Mouse (Mus musculus) gastrocnemius, postnatal 14 days (tissue): ENCODE measurements around the gene Vgll1. TPM values are rescaled to one million over a fixed set of nuclear protein-coding genes. Genes with fewer than 3 reads are reported as not detected.

Experiments
- DNase-seq: peaks from one replicate; pipeline ENCODE4 v3.0.0; 2021; ENCODE audit warnings: mixed read lengths
- intact Hi-C: fragments of 180-260 bp; cut with DNase I; formaldehyde crosslinking; loops from one replicate; pipeline ENCODE4 v1.15.1; 2025; ENCODE audit warnings: low total_unique reads
- long read RNA-seq, 2 experiments: library from polyadenylated mRNA; stranded (forward); transcript quantifications; one replicate each; pipeline ENCODE4 v2.0.0; 2021
- total RNA-seq, 2 experiments: library from RNA; stranded (reverse); gene quantifications; 2 replicates each; pipeline ENCODE4 v1.2.3; 2021

Vgll1 gene
- total RNA-seq, result not detected
- long read RNA-seq, experiment 1, result 0 reads
- long read RNA-seq, experiment 2, result 0 reads

- intact Hi-C loops, result no loop called here
- no peak for DNase-seq
These were observed at the start of gene Vgll1 for GRCm38 (mm10) chrX:57087806-57088205. Gene Vgll1 (plus strand): TSS chrX:57088106.

- intact Hi-C loops, result no loop called here
- no peak for DNase-seq
These were observed 45.1 kb upstream of the Vgll1 start, which contains the start of gene Brs3 for GRCm38 (mm10) chrX:57042774-57043173. Gene Brs3 (plus strand): TSS chrX:57043074.

- DNase-seq, result no peak
- intact Hi-C loops, result no loop called here
These were observed 44.0 kb upstream of the Vgll1 start for GRCm38 (mm10) chrX:57043869-57044268.

DNA sequence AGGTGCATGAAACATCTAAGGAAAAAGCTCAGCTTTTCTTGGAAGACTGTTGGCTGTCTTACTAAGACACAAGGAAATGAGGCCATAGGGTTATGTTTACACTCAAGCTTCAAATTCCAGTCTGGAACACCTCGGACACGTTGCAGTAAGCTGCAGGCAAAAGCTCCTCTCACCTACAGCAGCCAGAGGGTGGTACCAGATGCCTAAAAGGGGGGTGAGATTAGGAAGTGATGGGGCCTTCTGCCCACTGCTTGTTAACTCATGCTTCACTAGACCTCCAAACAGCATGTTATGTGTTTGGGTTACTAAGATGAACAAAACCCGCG is 35.1 kb upstream of the Vgll1 start:
- DNase-seq, result no peak
- intact Hi-C loops, result no loop called here

GRCm38 (mm10) chrX:57053174-57053992 is 34.5 kb upstream of the Vgll1 start, which contains the start of gene Htatsf1:
Gene Htatsf1 (plus strand): TSS chrX:57053583.
- intact Hi-C loops, result no loop called here

GRCm38 (mm10) chrX:57053993-57054385 is 33.9 kb upstream of the Vgll1 start:
- intact Hi-C loops, result no loop called here
- DNase-seq, result no peak

More at GRCm38 (mm10) chrX:57053174-57053992, 34.5 kb upstream of the Vgll1 start, which contains the start of gene Htatsf1:
- DNase-seq, result peak; percentile 75

DNA sequence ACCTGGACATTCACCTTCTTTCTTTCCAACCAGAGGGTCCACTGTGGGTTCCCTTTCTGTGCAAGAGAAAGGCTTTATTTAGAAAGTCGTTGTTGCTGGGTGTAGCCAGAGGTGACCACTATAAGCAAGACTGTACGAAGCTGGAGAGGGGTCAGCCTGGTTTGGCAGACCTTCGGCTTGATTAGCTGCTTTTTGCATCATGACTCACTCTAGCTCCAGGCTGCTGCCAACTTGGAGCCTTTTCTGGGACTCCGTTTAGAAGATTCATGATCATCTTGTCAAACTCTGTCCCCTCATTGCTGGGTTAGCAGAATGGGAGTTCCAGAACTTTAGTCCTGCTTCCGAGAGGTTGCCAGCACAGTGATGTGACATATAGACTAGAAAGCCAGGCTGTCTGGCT is 6.4 kb upstream of the Vgll1 start:
- no peak for DNase-seq
- intact Hi-C loops, result no loop called here

DNA sequence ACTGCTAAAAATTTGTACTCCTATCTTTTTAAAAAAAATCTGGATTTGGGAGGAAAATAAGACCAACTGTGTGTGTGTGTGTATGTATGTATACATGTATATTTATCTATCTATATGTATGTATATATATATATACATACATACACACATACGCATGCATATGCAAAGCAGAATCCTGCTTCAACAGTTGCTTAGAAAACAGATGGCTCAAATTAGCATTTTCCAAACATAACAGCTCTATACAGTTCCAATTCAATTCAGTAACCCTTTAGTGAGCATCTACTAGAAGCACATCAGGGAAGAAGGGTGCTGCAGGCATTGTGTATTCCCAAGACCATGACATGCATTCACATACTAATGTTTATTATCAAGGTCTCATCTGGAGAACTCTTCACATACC is 15.5 kb downstream of the Vgll1 start:
- DNase-seq, result no peak
- intact Hi-C loops, result no loop called here

DNA sequence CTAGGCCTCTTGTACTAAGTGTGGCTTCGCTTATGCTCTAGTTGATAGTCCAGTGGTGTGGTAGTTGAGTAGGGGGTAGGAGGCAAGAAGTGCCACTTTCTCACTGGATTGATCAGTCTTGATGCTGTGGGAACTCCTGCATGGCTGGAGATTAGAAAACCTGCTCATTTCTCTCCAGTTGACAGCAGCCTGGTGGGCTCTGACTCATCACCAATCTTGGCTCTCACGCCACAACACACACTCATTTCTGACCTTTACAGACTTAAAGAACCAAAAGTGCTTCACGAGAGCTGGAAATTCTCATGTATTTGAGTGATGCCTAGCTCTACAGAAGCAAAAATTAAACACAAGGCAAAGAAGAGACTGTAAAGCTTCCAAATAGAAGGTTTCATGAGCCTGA is 19.1 kb downstream of the Vgll1 start:
- intact Hi-C loops, result no loop called here
- DNase-seq, result no peak

GRCm38 (mm10) chrX:57118143-57118542 is 30.2 kb downstream of the Vgll1 start:
- no peak for DNase-seq
- intact Hi-C loops, result no loop called here

DNA sequence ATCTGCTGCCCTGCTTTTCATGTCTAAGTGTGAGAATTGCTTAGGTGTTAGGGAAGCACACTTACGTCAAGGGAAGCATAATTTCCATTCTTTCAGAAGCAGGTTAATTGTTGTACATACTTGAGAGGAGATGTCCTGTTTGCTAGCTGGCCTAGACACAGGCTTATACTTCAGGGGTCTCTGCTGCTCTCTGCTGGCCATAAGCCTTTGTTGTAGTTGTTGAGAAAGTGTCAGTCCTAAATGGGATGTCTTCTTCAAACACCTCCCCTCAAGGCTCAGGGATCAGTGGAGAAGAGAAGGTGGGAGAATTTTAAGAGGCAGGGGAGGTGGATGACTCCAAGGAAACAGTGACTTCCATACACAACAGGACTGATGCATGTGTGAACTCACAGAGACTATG is 32.9 kb downstream of the Vgll1 start:
- intact Hi-C loops, result no loop called here
- no peak for DNase-seq

DNA sequence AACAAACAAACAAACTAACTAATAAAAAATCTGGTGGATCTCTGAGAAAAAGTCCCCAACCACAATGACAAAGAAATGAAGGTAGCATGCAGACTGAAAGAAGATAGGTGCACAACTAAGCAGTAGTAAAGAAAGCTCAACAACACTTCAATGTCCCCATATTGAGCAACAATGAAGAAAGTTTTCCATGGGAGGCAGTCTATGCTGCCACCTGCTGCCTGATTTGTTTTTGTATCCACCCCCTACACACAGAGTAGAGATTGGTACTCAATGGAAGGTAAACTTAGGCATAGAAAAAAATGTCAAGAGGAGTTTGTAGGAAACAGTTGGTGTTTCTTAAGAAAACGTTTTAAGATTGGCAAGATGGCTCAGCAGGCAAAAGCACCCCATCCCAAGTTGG is 42.7 kb downstream of the Vgll1 start:
- no peak for DNase-seq
- intact Hi-C loops, result no loop called here

DNA sequence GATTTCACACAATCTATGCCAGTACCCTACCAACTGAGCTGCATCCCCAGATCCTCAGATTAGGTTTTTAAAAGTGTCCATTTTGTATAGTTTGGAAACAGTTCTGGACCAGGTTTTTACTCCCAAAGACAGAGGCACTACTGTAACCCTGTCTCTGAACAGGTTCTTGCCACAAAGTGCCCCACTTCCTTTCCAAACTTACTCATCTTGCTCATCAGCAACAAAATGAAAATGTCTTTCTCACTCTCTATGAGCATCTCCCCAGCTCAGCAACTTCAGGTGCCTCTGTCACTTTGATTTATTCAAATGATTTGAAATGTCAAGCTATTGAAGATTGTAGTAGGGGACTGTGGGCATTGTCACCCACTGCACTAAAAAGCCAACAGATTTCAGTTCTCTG is 49.7 kb downstream of the Vgll1 start:
- intact Hi-C loops, result no loop called here
- DNase-seq, result no peak

DNA sequence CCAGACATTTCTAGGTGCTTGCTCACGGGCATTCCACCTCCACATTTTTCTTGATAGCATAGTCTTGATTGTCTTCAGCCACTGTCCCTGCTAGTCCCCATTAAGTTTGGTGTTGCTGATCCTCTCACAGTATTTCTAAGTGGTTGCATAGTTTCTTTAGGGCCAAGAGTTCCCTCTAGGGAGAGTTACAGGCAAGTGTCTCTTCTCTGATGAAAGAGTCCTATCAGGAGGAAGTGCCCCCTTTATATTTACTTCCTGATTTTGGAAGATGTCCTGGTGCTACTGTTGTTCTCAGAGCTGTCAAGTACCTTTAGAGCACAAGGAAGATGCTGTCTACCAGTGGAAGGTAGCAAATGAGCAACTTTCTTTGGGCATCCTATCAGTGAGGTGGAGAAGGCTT is 65.6 kb downstream of the Vgll1 start:
- intact Hi-C loops, result no loop called here
- DNase-seq, result no peak

Other genes with a start within 250 kb of the Vgll1 start
- gene Adgrg4, start 217.9 kb upstream of the Vgll1 start, total RNA-seq, result not detected
- not detected for gene Brs3, start 45.0 kb upstream of the Vgll1 start, total RNA-seq
- gene Htatsf1, start 34.5 kb upstream of the Vgll1 start, total RNA-seq, result 10 to 100 TPM; 57.7 to 57.9 TPM
- gene Cd40lg, start 124.0 kb downstream of the Vgll1 start, total RNA-seq, result not detected